Mouse (Mus musculus) intestine, postnatal 0 days (tissue): ENCODE measurements at regions not wholly inside any gene's neighbourhood (a gene's known extent, or its start where the extent isn't known, plus 50 kb on each side); places are given as distances from the start of the nearest gene placed in this dataset.

ENCODE experiments used
- ATAC-seq: fragments of 200-750 bp; cut with Nextera tagmentation; 2 replicates; pipeline ENCODE4 v1.8.0; 2017; ENCODE audit warnings: mild to moderate bottlenecking, moderate TSS enrichment, moderate library complexity
- H3K27ac ChIP-seq: fragments of 300-500 bp; sonication (generic); 2 replicates; pipeline ENCODE4 v1.5.1; 2014; ENCODE audit warnings: mild to moderate bottlenecking, low read depth, low read length, moderate library complexity
- H3K27me3 ChIP-seq: fragments of 300-500 bp; sonication (generic); replicated peaks from 2 replicates; pipeline ENCODE4 v1.6.1; 2014; ENCODE audit warnings: low read length, mixed read lengths; ENCODE audit not compliant: control insufficient read depth, insufficient read depth
- H3K36me3 ChIP-seq: fragments of 300-500 bp; sonication (generic); 2 replicates; pipeline ENCODE4 v1.6.1; 2014; ENCODE audit warnings: mild to moderate bottlenecking, moderate library complexity; ENCODE audit not compliant: control insufficient read depth, insufficient read depth
- H3K4me1 ChIP-seq: fragments of 300-500 bp; sonication (generic); replicated peaks from 2 replicates; pipeline ENCODE4 v1.6.1; 2014; ENCODE audit warnings: antibody characterized with exemption, low read length, mixed read lengths; ENCODE audit not compliant: control insufficient read depth, insufficient read depth
- H3K4me2 ChIP-seq: fragments of 300-500 bp; sonication (generic); replicated peaks from 2 replicates; pipeline ENCODE4 v1.6.1; 2014; ENCODE audit warnings: low read depth, mild to moderate bottlenecking, moderate library complexity
- H3K4me3 ChIP-seq: fragments of 300-500 bp; sonication (generic); 2 replicates; pipeline ENCODE4 v1.5.1; 2014; ENCODE audit warnings: low read depth, low read length
- H3K9ac ChIP-seq: fragments of 300-500 bp; sonication (generic); 2 replicates; pipeline ENCODE4 v1.6.1; 2014; ENCODE audit warnings: mild to moderate bottlenecking, low read depth, low read length
- H3K9me3 ChIP-seq: fragments of 300-500 bp; sonication (generic); 2 replicates; pipeline ENCODE4 v1.6.1; 2016; ENCODE audit warnings: mixed run types; ENCODE audit not compliant: control insufficient read depth
- CTCF ChIP-seq: sonication (generic); IDR thresholded peaks from 2 replicates; pipeline ENCODE4 v1.5.1; 2016; ENCODE audit warnings: low read depth, mild to moderate bottlenecking, control low read depth, antibody characterized with exemption, moderate library complexity
- WGBS: fragments of 180-500 bp; shearing (Covaris S2); extraction: QIAGEN DNeasy Blood & Tissue Kit; methylation state at CpG from one replicate; pipeline ENCODE4 v1.1.7; 2014; 5-methylcytosine and 5-hydroxymethylcytosine counted together

DNA sequence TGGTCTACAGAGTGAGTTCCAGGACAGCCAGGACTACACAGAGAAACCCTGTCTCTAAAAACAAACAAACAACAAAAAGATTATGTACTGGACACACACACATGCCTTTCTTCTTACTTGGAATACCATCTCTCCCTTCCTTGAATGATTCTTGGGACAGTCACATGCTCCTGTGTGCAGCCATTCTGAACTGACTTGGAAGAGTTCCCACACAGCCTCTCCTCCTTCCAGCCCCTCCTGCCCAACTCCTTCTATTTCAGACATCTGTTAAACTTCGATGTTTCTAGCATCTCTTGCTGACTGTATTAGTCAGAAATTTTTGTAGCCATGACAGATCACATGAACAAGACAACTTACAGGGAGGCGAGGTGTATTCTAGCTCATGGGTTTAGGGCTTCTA is 60.9 kb upstream of the Egr2 start:
- ATAC-seq: no peak
- Histone ChIP-seq H3K9ac (no peak overlapping the region), H3K36me3 (no peaks in the 10 kb centered on the region), H3K4me1 (no peaks in the 10 kb centered on the region), H3K27me3 (no peaks in the 10 kb centered on the region), H3K4me3 (no peak overlapping the region), H3K9me3 (no peaks in the 10 kb centered on the region), H3K27ac (no peak overlapping the region), H3K4me2 (no peak overlapping the region)
- no peak for TF ChIP-seq CTCF
- WGBS: 64% methylated on average over 2 of the region's 2 CpGs

DNA sequence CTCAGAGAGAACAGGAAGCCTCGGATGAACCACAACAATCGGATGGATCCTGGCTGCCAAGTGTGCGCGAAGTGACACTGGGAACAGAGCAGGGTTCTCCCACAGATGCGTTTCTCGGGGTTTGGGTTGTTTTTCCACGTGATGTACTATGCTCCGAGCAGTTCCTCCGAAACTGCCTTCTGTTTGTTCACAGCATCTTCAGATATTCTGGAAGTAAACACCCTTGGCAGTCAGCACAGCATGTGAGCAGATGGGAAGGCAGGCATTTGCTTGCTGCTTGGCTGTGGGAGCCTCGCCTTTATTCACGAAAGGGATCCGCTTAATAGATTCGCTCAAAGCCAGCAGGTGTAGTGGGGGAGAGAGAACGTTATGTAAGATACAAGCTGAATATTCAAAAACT is 53.0 kb upstream of the Egr2 start:
- Histone ChIP-seq H3K9ac (no peak overlapping the region), H3K36me3 (no peaks in the 10 kb centered on the region), H3K27me3 (no peaks in the 10 kb centered on the region), H3K4me1 (no peaks in the 10 kb centered on the region), H3K9me3 (no peaks in the 10 kb centered on the region; the same call in 1 of the 2 replicates), H3K4me2 (no peak overlapping the region), H3K27ac (no peak overlapping the region), H3K4me3 (no peak overlapping the region)
- ATAC-seq: no peak
- 60% methylated on average over 14 of the region's 14 CpGs for WGBS
- TF ChIP-seq CTCF: no peak

DNA sequence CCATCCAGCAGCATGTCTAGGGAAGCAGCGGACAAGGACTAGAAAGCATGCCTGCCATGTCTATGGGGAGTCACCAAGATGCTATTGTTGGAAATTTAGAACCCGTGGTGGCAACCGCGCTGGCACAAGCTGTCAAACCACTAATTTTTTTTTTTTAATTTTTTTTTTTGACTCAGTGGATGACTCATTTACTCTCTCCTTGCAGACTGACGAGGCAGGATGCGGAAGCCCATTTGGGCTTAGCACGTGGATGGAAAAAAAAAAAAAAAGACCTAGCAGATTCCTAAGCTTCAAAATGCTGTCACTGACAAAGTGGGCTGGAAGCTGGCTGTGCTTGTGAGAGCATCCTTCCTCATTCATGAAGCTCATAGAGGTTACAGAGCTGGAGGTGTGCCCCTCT is 51.9 kb upstream of the Egr2 start:
- Histone ChIP-seq H3K27ac (no peak overlapping the region), H3K36me3 (no peaks in the 10 kb centered on the region), H3K4me2 (no peak overlapping the region), H3K4me1 (no peaks in the 10 kb centered on the region), H3K9ac (no peak overlapping the region), H3K9me3 (no peaks in the 10 kb centered on the region; the same call in 1 of the 2 replicates), H3K4me3 (no peak overlapping the region), H3K27me3 (no peaks in the 10 kb centered on the region)
- 82% methylated on average over 7 of the region's 7 CpGs for WGBS
- no peak for ATAC-seq
- TF ChIP-seq CTCF: no peak

DNA sequence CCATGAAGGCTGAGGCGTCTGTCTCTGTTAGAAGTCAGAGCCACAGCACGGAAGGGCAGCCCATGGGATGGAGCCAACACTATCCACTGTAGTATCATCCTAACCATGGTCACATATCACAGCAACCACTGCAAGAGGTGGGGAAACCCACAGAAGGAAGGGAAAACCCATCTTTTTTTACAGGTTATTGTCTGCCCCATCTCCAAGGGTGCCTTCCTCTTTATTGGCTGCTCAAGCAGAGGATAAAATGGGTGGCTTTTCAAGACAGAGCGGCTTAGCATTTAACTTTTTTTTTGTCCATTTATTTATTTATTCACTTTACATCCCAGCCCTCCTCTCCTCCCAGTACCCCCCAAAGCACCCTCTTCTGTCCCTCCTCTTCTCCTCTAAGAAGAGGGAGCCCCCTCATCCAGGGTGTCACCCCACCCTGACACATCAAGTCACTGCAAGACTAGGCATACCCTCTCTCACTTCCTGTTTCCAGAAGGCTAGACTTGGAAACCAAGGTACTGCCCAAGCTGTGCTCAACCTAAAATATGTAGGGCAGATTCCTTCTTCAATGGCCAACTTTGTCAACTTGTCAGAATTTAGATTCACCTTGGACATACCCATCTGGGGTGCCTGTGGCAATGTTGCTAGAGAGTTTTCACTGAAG is 51.1 kb upstream of the Egr2 start:
- H3K36me3 ChIP-seq: no peaks in the 10 kb centered on the region
- H3K4me2 ChIP-seq: no peak overlapping the region
- ATAC-seq: no peak
- no peaks in the 10 kb centered on the region; the same call in 1 of the 2 replicates for H3K9me3 ChIP-seq
- TF ChIP-seq CTCF: no peak
- no peak overlapping the region for H3K9ac ChIP-seq
- H3K27ac ChIP-seq: no peak overlapping the region
- H3K4me1 ChIP-seq: no peaks in the 10 kb centered on the region
- WGBS: 78% methylated on average over 3 of the region's 3 CpGs
- H3K4me3 ChIP-seq: no peak overlapping the region
- H3K27me3 ChIP-seq: no peaks in the 10 kb centered on the region
